Mouse (Mus musculus) ES-Bruce4 (cell line): Measurements from ENCODE around the gene Rnf157. TPM values are rescaled to one million over a fixed set of nuclear protein-coding genes. Genes with fewer than 3 reads are reported as not detected.

Source experiments
- H3K27ac ChIP-seq: 2 replicates; pipeline ENCODE4 v1.5.1; 2012; ENCODE audit warnings: low read length, inconsistent platforms; ENCODE audit not compliant: insufficient read depth
- H3K27me3 ChIP-seq: 2 replicates; pipeline ENCODE4 v1.6.1; 2012; ENCODE audit warnings: mild to moderate bottlenecking, low read length, inconsistent platforms; ENCODE audit not compliant: control insufficient read depth, poor library complexity, insufficient read depth, severe bottlenecking
- H3K36me3 ChIP-seq: 2 replicates; pipeline ENCODE4 v1.6.1; 2012; ENCODE audit warnings: inconsistent platforms, mild to moderate bottlenecking, low read length, moderate library complexity; ENCODE audit not compliant: control insufficient read depth, poor library complexity, insufficient read depth, severe bottlenecking
- H3K4me1 ChIP-seq: one replicate; pipeline ENCODE4 v1.8.1; 2011; ENCODE audit warnings: low read length; ENCODE audit not compliant: control insufficient read depth, insufficient read depth
- H3K4me3 ChIP-seq: 2 replicates; pipeline ENCODE4 v1.5.1; 2011; ENCODE audit warnings: low read depth, mild to moderate bottlenecking, low read length
- H3K9ac ChIP-seq: 2 replicates; pipeline ENCODE4 v1.6.1; 2012; ENCODE audit warnings: low read depth, mild to moderate bottlenecking, inconsistent platforms; ENCODE audit not compliant: poor library complexity, severe bottlenecking
- H3K9me3 ChIP-seq: replicated peaks from 2 replicates; pipeline ENCODE4 v1.6.1; 2012; ENCODE audit warnings: mild to moderate bottlenecking, low read length, inconsistent platforms; ENCODE audit not compliant: control insufficient read depth, poor library complexity, insufficient read depth, severe bottlenecking
- CTCF ChIP-seq: IDR thresholded peaks from one replicate; pipeline ENCODE4 v1.8.1; 2011; ENCODE audit warnings: low read depth, low read length
- EP300 ChIP-seq: IDR thresholded peaks from 2 replicates; pipeline ENCODE4 v1.6.1; 2011; ENCODE audit warnings: low read depth, low read length; ENCODE audit not compliant: insufficient read depth
- POLR2A ChIP-seq: IDR thresholded peaks from one replicate; pipeline ENCODE4 v1.8.1; 2011; ENCODE audit warnings: low read length; ENCODE audit not compliant: insufficient read depth
- polyA plus RNA-seq: library from polyadenylated mRNA; stranded (reverse); fragments of >200 nt; gene quantifications from 2 replicates; pipeline ENCODE4 v1.2.4, GENCODE M21; 2011; ENCODE audit warnings: low read depth; ENCODE audit not compliant: missing spikeins, insufficient read depth, insufficient read length

Rnf157 gene
- 23.1 and 31.8 TPM in 2 replicates for polyA plus RNA-seq

DNA sequence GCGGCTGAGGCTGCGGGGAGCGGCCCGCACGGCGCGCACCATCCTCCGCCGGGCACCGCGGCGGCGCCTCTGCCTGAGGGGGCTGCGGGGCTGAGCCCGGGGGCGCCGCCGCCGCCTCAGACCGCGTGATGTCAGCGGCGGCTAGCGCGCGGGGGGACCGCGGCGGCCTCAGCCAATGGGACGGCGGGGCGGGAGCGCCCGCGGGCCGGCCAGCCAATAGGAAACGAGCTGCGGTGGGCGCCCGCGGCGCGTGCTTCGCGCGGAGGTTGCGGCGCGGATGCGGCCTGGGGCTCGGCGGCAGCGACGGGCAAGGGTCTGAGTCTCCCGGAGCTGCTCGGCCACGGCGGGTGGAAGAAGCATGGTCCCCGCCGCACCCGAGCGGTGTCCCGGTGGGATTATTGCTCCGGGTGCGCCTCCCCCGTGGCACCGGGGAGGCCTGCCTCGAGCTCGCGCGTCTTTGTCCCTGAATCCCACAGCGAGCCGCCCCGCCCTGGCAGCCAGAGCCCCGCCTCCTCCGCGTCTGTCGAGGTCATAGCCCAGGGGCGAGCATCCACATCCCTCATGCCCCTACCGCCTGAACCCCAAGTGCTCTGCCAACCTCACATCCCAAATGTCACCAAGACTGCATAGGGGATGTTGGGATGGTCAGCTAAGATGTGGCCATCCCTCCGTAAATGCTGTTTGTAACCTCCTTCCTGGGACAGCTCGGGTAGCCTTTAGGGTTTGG lies at the start of gene Rnf157:
Rnf157 (minus strand) TSS at position 129 of the 727 bp plus-strand sequence.
- no peaks in the 10 kb centered on the region for H3K36me3 ChIP-seq
- no peak within 1 kb of the TSS for H3K27ac ChIP-seq
- TF ChIP-seq CTCF (no peak), EP300 (no peak), POLR2A (no peak)
- no peaks in the 10 kb centered on the region for H3K9me3 ChIP-seq
- H3K9ac ChIP-seq: peak within 1 kb of the TSS; percentile 95
- peak within 1 kb of the TSS; percentile 84 for H3K4me3 ChIP-seq
- H3K27me3 ChIP-seq: no peaks in the 10 kb centered on the region
- no peaks in the 10 kb centered on the region for H3K4me1 ChIP-seq

DNA sequence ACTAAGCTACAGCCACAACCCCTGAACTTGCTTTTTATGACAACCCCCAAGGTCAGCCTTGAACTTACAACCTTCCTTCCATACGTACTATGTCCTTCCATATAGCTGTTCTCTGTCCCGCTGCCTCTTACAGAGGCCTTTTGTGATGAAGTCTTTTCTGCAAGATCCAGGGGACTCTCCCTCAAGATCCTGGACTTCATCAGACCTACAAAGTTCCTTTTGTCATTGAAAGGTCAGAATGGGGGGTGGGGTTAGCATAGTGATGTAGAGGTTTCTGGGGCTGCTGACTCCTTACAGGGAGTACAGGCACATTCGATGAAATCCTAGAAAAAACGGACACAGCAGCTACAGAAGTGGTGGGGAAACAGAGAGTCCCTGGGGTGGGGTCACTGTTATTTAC lies 47.0 kb upstream of the Rnf157 start:
- Histone ChIP-seq H3K4me3 (no peak overlapping the region), H3K4me1 (no peaks in the 10 kb centered on the region), H3K27me3 (no peaks in the 10 kb centered on the region), H3K27ac (no peak overlapping the region), H3K9ac (no peak overlapping the region), H3K9me3 (no peaks in the 10 kb centered on the region), H3K36me3 (no peaks in the 10 kb centered on the region)
- no peak for TF ChIP-seq CTCF
- TF ChIP-seq POLR2A: no peak
- TF ChIP-seq EP300: no peak

DNA sequence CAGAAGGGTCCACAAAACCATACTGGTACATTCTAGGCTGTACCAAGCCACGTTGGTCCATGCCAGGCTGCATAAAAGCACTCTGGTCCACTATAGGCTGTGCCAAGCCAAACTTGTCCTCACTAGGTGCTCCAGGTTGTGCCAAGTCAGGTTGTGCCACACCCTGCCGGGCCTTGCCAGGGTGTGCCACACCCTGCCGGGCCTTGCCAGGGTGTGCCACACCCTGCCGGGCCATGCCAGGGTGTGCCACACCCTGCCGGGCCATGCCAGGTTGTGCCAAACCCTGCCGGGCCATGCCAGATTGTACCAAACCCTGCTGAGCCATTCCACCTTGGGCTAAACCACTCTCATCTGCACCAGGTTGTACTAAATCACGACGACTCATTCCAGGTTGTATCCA lies 43.4 kb upstream of the Rnf157 start:
- Histone ChIP-seq H3K27me3 (no peaks in the 10 kb centered on the region), H3K36me3 (no peaks in the 10 kb centered on the region), H3K9me3 (no peaks in the 10 kb centered on the region), H3K27ac (no peak overlapping the region), H3K4me1 (no peaks in the 10 kb centered on the region), H3K9ac (no peak overlapping the region), H3K4me3 (no peak overlapping the region)
- TF ChIP-seq CTCF (no peak), POLR2A (no peak), EP300 (no peak)

DNA sequence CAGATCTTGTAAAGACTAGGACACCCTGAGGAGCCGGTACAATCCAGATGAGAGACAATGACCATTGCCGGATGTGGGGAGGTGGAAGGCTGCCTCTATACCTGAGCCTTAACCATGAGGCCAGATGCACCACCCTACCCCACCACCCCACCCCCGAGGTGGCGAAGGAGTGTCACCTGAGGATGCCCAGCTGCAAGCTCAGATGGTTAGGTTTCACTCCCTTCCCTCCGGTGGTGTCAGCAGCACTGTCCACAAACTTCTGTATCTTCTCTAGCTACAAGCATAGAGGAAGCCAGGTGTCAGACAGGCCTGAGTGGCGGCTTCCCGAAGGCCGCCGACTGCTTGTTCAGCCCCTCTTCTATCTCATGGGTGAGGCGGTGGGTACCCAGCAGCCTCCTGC lies 41.1 kb upstream of the Rnf157 start:
- no peak overlapping the region for H3K27ac ChIP-seq
- H3K4me1 ChIP-seq: no peaks in the 10 kb centered on the region
- H3K9ac ChIP-seq: no peak overlapping the region
- TF ChIP-seq POLR2A (no peak), CTCF (no peak), EP300 (no peak)
- 0 out of 2 replicates have a peak, but pooled peaks cover 2% of the 10 kb centered on the region for H3K9me3 ChIP-seq
- H3K27me3 ChIP-seq: no peaks in the 10 kb centered on the region
- no peak overlapping the region for H3K4me3 ChIP-seq
- H3K36me3 ChIP-seq: no peaks in the 10 kb centered on the region

DNA sequence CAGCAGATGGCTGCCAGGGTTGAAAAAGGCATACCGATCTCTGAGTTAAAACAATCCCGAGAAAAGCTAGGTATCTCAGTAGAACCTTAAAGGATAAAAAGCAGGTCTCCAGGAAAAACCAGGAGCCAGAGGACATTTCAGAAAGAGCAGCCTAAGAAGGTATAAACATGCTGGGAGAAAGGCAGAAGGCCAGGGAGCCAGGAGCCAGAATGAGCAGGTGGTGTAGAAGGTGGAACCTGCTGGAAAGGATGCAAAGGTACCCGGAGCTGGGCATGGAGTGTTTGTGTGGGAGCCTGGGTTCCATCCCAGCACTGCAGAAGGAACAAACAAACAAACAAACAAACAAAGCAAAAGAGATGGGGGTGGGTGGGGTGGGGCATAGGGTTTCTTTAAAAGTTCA lies 36.5 kb upstream of the Rnf157 start:
- H3K27ac ChIP-seq: no peak overlapping the region
- no peaks in the 10 kb centered on the region for H3K36me3 ChIP-seq
- no peak for TF ChIP-seq POLR2A
- H3K27me3 ChIP-seq: no peaks in the 10 kb centered on the region
- no peak overlapping the region for H3K4me3 ChIP-seq
- H3K4me1 ChIP-seq: peaks cover 3% of the 10 kb centered on the region
- H3K9me3 ChIP-seq: 0 out of 2 replicates have a peak, but pooled peaks cover 2% of the 10 kb centered on the region
- H3K9ac ChIP-seq: no peak overlapping the region

DNA sequence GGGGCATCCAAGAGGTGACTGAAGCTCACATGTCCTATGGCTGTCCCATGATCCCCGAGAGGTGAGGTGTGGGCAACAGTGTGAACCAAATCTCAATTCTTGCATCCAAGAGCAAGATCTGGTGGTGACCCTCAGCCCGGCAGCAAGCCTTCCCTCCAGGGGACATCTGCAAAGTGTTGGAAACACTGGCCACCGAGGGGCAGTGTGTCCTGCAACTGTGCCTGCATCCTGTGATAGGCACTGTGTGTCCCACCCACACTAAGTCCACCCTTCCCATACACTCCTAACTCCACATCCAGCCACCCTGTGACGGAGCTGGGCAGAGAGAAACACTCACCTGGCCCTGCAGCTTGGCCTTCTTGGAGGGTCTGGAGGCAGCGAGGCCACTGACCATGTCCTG lies 35.0 kb upstream of the Rnf157 start:
- no peaks in the 10 kb centered on the region for H3K36me3 ChIP-seq

More for the DNA sequence above, 35.0 kb upstream of the Rnf157 start:
- H3K27ac ChIP-seq: no peak overlapping the region
- 0 out of 2 replicates have a peak, but pooled peaks cover 2% of the 10 kb centered on the region for H3K9me3 ChIP-seq
- no peak overlapping the region for H3K9ac ChIP-seq
- H3K4me1 ChIP-seq: peaks cover 6% of the 10 kb centered on the region
- no peak overlapping the region for H3K4me3 ChIP-seq
- H3K27me3 ChIP-seq: no peaks in the 10 kb centered on the region
- TF ChIP-seq CTCF (no peak), EP300 (no peak), POLR2A (no peak)
